Mouse (Mus musculus): ENCODE data around the gene Ccni. TPM values are rescaled to one million over a fixed set of nuclear protein-coding genes. Genes with fewer than 3 reads are reported as not detected.

Gene Ccni
- polyA plus RNA-seq, 1 experiment from 2014 or later, result 142 TPM

- Histone ChIP-seq H3K4me3 (ENCODE audit: control insufficient read depth in 1 of 2, insufficient read depth in 1 of 2, low read depth in 1 of 2, low read length in 2 of 2) (no peak overlapping the region), H3K9me3 (ENCODE audit: control insufficient read depth, low read length) (no peaks in the 10 kb centered on the region), H3K27ac (replicated peaks in 1 of 2; ENCODE audit: control insufficient read depth in 1 of 2, insufficient read depth in 1 of 2, low read depth in 2 of 2, low read length in 2 of 2) (no peak overlapping the region), H3K27me3 (ENCODE audit: control insufficient read depth, insufficient read depth, low read length) (no peaks in the 10 kb centered on the region), H3K9ac (ENCODE audit: low read length) (no peak overlapping the region), H3K36me3 (ENCODE audit: control insufficient read depth, insufficient read depth, low read length) (no peaks in the 10 kb centered on the region), H3K4me1 (ENCODE audit: control insufficient read depth in 2 of 2, insufficient read depth in 2 of 2, low read length in 2 of 2) (peaks cover 0 to 4% of the 10 kb centered on the region in 2 experiments; a peak in 1 of 4 replicates), H3K4me2 (ENCODE audit: low read length) (no peak overlapping the region)
- no peak for ATAC-seq (ENCODE audit: insufficient number of reproducible peaks, insufficient read depth, low FRiP score, low read depth)
- WGBS, result 78% methylated on average over 4 of the region's 4 CpGs
Observed at GRCm38 (mm10) chr5:93236541-93236940, 30.2 kb upstream of the Ccni start.

GRCm38 (mm10) chr5:93235888-93236287 is 29.6 kb upstream of the Ccni start:
- H3K4me3 ChIP-seq (ENCODE audit: control insufficient read depth in 1 of 2, insufficient read depth in 1 of 2, low read depth in 1 of 2, low read length in 2 of 2), result no peak overlapping the region
- no peak overlapping the region for H3K9ac ChIP-seq (ENCODE audit: low read length)
- H3K4me1 ChIP-seq (ENCODE audit: control insufficient read depth in 2 of 2, insufficient read depth in 2 of 2, low read length in 2 of 2), result peaks cover 0 to 4% of the 10 kb centered on the region in 2 experiments; a peak in 1 of 4 replicates
- H3K36me3 ChIP-seq (ENCODE audit: control insufficient read depth, insufficient read depth, low read length), result no peaks in the 10 kb centered on the region
- no peaks in the 10 kb centered on the region for H3K9me3 ChIP-seq (ENCODE audit: control insufficient read depth, low read length)
- H3K27me3 ChIP-seq (ENCODE audit: control insufficient read depth, insufficient read depth, low read length), result no peaks in the 10 kb centered on the region
- no peak for ATAC-seq (ENCODE audit: insufficient number of reproducible peaks, insufficient read depth, low FRiP score, low read depth)
- no peak overlapping the region for H3K27ac ChIP-seq (replicated peaks in 1 of 2; ENCODE audit: control insufficient read depth in 1 of 2, insufficient read depth in 1 of 2, low read depth in 2 of 2, low read length in 2 of 2)
- H3K4me2 ChIP-seq (ENCODE audit: low read length), result no peak overlapping the region
- WGBS, result 94% methylated on average over 3 of the region's 3 CpGs

- H3K27ac ChIP-seq (replicated peaks in 1 of 2; ENCODE audit: control insufficient read depth in 1 of 2, insufficient read depth in 1 of 2, low read depth in 2 of 2, low read length in 2 of 2), result no peak overlapping the region
- no peak overlapping the region for H3K9ac ChIP-seq (ENCODE audit: low read length)
- no peaks in the 10 kb centered on the region for H3K4me1 ChIP-seq (ENCODE audit: control insufficient read depth in 2 of 2, insufficient read depth in 2 of 2, low read length in 2 of 2)
- no peaks in the 10 kb centered on the region for H3K36me3 ChIP-seq (ENCODE audit: control insufficient read depth, insufficient read depth, low read length)
- no peak for ATAC-seq (ENCODE audit: insufficient number of reproducible peaks, insufficient read depth, low FRiP score, low read depth)
- no peaks in the 10 kb centered on the region for H3K27me3 ChIP-seq (ENCODE audit: control insufficient read depth, insufficient read depth, low read length)
- H3K9me3 ChIP-seq (ENCODE audit: control insufficient read depth, low read length), result no peaks in the 10 kb centered on the region
- no peak overlapping the region for H3K4me3 ChIP-seq (ENCODE audit: control insufficient read depth in 1 of 2, insufficient read depth in 1 of 2, low read depth in 1 of 2, low read length in 2 of 2)
- WGBS, result 57% methylated on average over 2 of the region's 2 CpGs
- H3K4me2 ChIP-seq (ENCODE audit: low read length), result no peak overlapping the region
Observed at GRCm38 (mm10) chr5:93234605-93235004, 28.3 kb upstream of the Ccni start.

- Histone ChIP-seq H3K27ac (replicated peaks in 1 of 2; ENCODE audit: control insufficient read depth in 1 of 2, insufficient read depth in 1 of 2, low read depth in 2 of 2, low read length in 2 of 2) (no peak overlapping the region), H3K9ac (ENCODE audit: low read length) (no peak overlapping the region), H3K27me3 (ENCODE audit: control insufficient read depth, insufficient read depth, low read length) (no peaks in the 10 kb centered on the region), H3K4me1 (ENCODE audit: control insufficient read depth in 2 of 2, insufficient read depth in 2 of 2, low read length in 2 of 2) (no peaks in the 10 kb centered on the region), H3K4me2 (ENCODE audit: low read length) (no peak overlapping the region), H3K4me3 (ENCODE audit: control insufficient read depth in 1 of 2, insufficient read depth in 1 of 2, low read depth in 1 of 2, low read length in 2 of 2) (no peak overlapping the region), H3K36me3 (ENCODE audit: control insufficient read depth, insufficient read depth, low read length) (no peaks in the 10 kb centered on the region), H3K9me3 (ENCODE audit: control insufficient read depth, low read length) (no peaks in the 10 kb centered on the region)
- ATAC-seq (ENCODE audit: insufficient number of reproducible peaks, insufficient read depth, low FRiP score, low read depth), result no peak
- WGBS, result 72% methylated on average over 4 of the region's 4 CpGs
Observed at GRCm38 (mm10) chr5:93234130-93234529, 27.8 kb upstream of the Ccni start.

- H3K27me3 ChIP-seq (ENCODE audit: control insufficient read depth, insufficient read depth, low read length), result no peaks in the 10 kb centered on the region
- no peaks in the 10 kb centered on the region for H3K36me3 ChIP-seq (ENCODE audit: control insufficient read depth, insufficient read depth, low read length)
- H3K4me1 ChIP-seq (ENCODE audit: control insufficient read depth in 2 of 2, insufficient read depth in 2 of 2, low read length in 2 of 2), result no peaks in the 10 kb centered on the region
- no peak for ATAC-seq (ENCODE audit: insufficient number of reproducible peaks, insufficient read depth, low FRiP score, low read depth)
- no peaks in the 10 kb centered on the region for H3K9me3 ChIP-seq (ENCODE audit: control insufficient read depth, low read length)
- no peak overlapping the region for H3K27ac ChIP-seq (replicated peaks in 1 of 2; ENCODE audit: control insufficient read depth in 1 of 2, insufficient read depth in 1 of 2, low read depth in 2 of 2, low read length in 2 of 2)
- H3K9ac ChIP-seq (ENCODE audit: low read length), result no peak overlapping the region
- no peak overlapping the region for H3K4me2 ChIP-seq (ENCODE audit: low read length)
- no peak overlapping the region for H3K4me3 ChIP-seq (ENCODE audit: control insufficient read depth in 1 of 2, insufficient read depth in 1 of 2, low read depth in 1 of 2, low read length in 2 of 2)
- WGBS, result 85% methylated on average over 2 of the region's 2 CpGs
Observed at GRCm38 (mm10) chr5:93232838-93233237, 26.5 kb upstream of the Ccni start.

- Histone ChIP-seq H3K4me3 (ENCODE audit: control insufficient read depth in 1 of 2, insufficient read depth in 1 of 2, low read depth in 1 of 2, low read length in 2 of 2) (no peak overlapping the region), H3K9me3 (ENCODE audit: control insufficient read depth, low read length) (no peaks in the 10 kb centered on the region), H3K36me3 (ENCODE audit: control insufficient read depth, insufficient read depth, low read length) (no peaks in the 10 kb centered on the region), H3K27ac (replicated peaks in 1 of 2; ENCODE audit: control insufficient read depth in 1 of 2, insufficient read depth in 1 of 2, low read depth in 2 of 2, low read length in 2 of 2) (no peak overlapping the region), H3K27me3 (ENCODE audit: control insufficient read depth, insufficient read depth, low read length) (no peaks in the 10 kb centered on the region), H3K4me1 (ENCODE audit: control insufficient read depth in 2 of 2, insufficient read depth in 2 of 2, low read length in 2 of 2) (no peaks in the 10 kb centered on the region), H3K9ac (ENCODE audit: low read length) (no peak overlapping the region), H3K4me2 (ENCODE audit: low read length) (no peak overlapping the region)
- no peak for ATAC-seq (ENCODE audit: insufficient number of reproducible peaks, insufficient read depth, low FRiP score, low read depth)
- 60% methylated on average over 3 of the region's 3 CpGs for WGBS
Observed at GRCm38 (mm10) chr5:93231721-93232120, 25.4 kb upstream of the Ccni start.

GRCm38 (mm10) chr5:93229527-93229926 is 23.2 kb upstream of the Ccni start:
- Histone ChIP-seq H3K9me3 (ENCODE audit: control insufficient read depth, low read length) (no peaks in the 10 kb centered on the region), H3K4me3 (ENCODE audit: control insufficient read depth in 1 of 2, insufficient read depth in 1 of 2, low read depth in 1 of 2, low read length in 2 of 2) (no peak overlapping the region), H3K4me2 (ENCODE audit: low read length) (no peak overlapping the region), H3K27ac (replicated peaks in 1 of 2; ENCODE audit: control insufficient read depth in 1 of 2, insufficient read depth in 1 of 2, low read depth in 2 of 2, low read length in 2 of 2) (no peak overlapping the region), H3K9ac (ENCODE audit: low read length) (no peak overlapping the region), H3K36me3 (ENCODE audit: control insufficient read depth, insufficient read depth, low read length) (no peaks in the 10 kb centered on the region), H3K4me1 (ENCODE audit: control insufficient read depth in 2 of 2, insufficient read depth in 2 of 2, low read length in 2 of 2) (no peaks in the 10 kb centered on the region), H3K27me3 (ENCODE audit: control insufficient read depth, insufficient read depth, low read length) (no peaks in the 10 kb centered on the region)
- 80% methylated on average over 2 of the region's 2 CpGs for WGBS
- ATAC-seq (ENCODE audit: insufficient number of reproducible peaks, insufficient read depth, low FRiP score, low read depth), result no peak

- Histone ChIP-seq H3K27me3 (ENCODE audit: control insufficient read depth, insufficient read depth, low read length) (no peaks in the 10 kb centered on the region), H3K9ac (ENCODE audit: low read length) (no peak overlapping the region), H3K4me1 (ENCODE audit: control insufficient read depth in 2 of 2, insufficient read depth in 2 of 2, low read length in 2 of 2) (no peaks in the 10 kb centered on the region), H3K9me3 (ENCODE audit: control insufficient read depth, low read length) (no peaks in the 10 kb centered on the region), H3K27ac (replicated peaks in 1 of 2; ENCODE audit: control insufficient read depth in 1 of 2, insufficient read depth in 1 of 2, low read depth in 2 of 2, low read length in 2 of 2) (no peak overlapping the region), H3K4me2 (ENCODE audit: low read length) (no peak overlapping the region), H3K4me3 (ENCODE audit: control insufficient read depth in 1 of 2, insufficient read depth in 1 of 2, low read depth in 1 of 2, low read length in 2 of 2) (no peak overlapping the region), H3K36me3 (ENCODE audit: control insufficient read depth, insufficient read depth, low read length) (no peaks in the 10 kb centered on the region)
- no peak for ATAC-seq (ENCODE audit: insufficient number of reproducible peaks, insufficient read depth, low FRiP score, low read depth)
- 61% methylated on average over 3 of the region's 3 CpGs for WGBS
Observed at GRCm38 (mm10) chr5:93227157-93227556, 20.9 kb upstream of the Ccni start.
